Mouse (Mus musculus) gonadal fat pad, adult 2 months (tissue): Measurements from ENCODE around the gene Gm14391. TPM values are rescaled to one million over a fixed set of nuclear protein-coding genes. Genes with fewer than 3 reads are reported as not detected.
"Not testable (repeated sequence)": the region's sequence is repeated elsewhere in the genome, so short reads cannot be mapped to it uniquely, and the experiment has no call there.

Experiments
- DNase-seq: peaks from one replicate; pipeline ENCODE4 v3.0.0-alpha.2; 2012; ENCODE audit warnings: low read depth
- polyA plus RNA-seq: library from polyadenylated mRNA; depleted of rRNA; stranded (reverse); fragments of >200 nt; gene quantifications from 2 replicates; pipeline ENCODE4 v1.2.3, GENCODE M21; 2012; rRNA removed

The Gm14391 gene
- 7.9 and 15.2 TPM in 2 replicates for polyA plus RNA-seq

DNA sequence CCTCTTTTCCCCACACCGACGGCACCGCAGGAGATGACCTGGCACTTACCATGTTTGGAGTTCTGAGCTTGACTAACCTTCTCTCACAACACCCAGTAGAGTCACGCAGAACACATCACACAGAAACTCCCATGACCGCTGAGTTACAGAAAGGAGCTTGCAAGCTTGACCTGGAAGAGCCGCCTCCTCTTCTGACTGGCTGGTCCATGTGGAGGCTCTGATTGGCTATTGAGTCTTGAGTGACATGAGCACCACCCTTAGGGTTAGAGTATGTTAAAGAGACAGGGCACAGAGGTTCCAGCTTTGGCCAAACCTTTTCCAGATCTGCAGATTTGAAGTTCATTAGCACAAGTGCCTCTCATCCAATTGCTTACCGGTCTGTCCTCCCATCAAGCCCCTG, at the start of gene Gm14391:
TSS of gene Gm14391 (minus strand) at position 186 of the 400 bp plus-strand sequence.
- not testable (repeated sequence) for DNase-seq

GRCm38 (mm10) chr2:175179008-175179407, 27.7 kb downstream of the Gm14391 start:
- DNase-seq: not testable (repeated sequence)

DNA sequence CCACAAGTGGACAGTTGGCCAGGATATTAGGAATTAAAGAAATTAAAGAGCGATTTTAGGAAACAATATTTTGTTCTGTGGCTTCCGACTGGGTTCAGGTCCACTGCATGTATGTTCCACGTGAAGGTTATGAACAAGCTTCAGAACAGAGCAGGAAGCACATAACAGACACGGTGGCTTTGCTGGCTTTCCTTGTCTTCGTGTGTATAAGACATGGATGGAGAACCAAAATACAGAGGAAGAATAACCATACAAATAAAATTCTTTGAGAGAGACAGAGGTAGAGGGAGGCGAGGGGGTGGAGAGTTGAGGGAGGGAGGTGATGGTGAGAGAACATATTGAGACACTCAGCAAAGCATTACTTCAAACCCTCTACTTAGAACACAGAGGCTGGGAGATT, 30.4 kb downstream of the Gm14391 start:
- DNase-seq: no peak

DNA sequence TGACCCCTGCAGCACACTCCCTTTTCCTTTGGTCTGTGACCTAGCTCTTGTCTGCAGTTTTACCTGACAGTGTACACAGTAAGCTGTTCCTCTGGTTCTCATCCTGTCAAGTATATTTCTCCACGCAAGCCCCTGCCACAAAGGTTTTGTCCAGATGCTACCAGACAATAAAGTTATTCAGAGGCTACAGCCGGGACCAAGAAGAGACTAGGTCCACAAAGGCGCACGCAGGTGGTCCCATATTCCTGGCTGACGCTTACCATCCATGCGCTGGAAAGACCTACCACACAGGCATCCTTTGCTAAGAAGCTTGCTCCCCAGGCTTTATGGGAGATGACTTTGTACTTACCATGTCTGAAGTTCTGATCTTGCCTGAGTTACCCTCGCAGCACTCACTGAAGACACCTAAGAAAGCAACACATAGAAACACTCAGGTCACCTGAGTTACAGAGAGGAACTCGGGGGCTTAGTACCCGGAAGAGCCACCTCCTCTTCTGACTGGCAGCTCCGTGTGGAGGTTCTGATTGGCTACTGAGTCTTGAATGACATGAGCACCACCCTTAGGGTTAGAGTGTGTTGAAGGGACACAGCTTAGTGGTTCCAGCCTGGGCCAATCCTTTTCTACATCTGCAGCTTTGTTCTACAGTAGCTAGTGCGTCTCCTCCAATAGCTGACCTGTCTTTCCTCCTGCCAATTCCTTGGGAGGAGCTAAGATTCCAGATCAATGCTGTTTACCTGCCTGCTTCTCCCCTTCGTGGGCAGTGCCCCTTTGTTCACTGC, 31.1 kb downstream of the Gm14391 start, which contains the start of gene Gm14443:
TSS of gene Gm14443 (minus strand) at position 471 of the 780 bp plus-strand sequence.
- not testable (repeated sequence) for DNase-seq

DNA sequence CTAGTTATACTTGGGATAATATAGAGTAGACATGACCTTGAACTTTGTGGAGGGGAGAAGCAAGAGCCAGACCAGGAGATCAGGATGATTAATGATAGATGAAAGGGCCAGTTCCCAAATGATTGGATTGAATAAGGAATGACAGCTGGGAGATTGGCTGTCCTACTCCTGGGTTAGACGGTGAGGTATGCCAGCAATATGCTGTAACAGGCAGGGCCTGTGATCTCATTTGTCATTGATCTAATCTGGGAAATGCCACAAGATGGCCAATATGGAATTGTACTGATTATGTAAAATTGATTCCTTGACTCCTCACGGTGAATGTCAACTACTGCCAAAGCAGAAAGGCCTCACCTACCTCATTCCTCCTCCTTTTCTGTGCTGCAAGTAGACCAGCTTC, 32.7 kb downstream of the Gm14391 start:
- not testable (repeated sequence) for DNase-seq

DNA sequence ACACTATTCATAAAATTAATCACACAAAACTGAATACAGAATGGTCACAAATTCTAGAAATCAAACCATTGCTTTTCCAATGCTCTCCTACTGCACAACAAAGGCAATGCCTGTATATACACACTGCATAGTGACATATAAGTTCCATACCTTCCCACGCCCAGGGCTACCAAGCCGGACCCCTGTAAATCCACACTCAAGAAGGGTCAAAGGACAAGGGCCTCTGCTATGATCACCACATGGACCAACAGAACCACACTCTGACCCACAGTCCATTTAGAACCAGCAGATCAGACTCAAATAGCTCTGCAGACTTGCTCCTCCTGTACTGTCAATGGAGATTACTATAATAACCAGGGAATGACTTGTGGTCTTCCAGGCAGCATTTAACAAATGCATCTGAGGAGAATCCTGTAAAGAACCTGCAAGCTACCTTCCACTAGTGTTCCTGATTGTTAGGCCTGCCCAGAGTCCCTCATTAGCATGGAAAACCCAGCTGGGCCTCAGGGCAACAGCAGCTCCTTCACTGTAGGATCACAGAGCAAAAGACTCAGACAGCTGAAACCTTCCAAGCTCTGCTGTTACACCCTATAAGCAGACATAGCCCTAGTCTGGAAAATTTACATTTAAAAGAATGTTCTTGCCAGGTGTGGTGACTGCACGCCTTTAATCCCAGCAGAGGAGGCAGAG, 33.7 kb downstream of the Gm14391 start:
- not testable (repeated sequence) for DNase-seq

- no peak for DNase-seq
These were observed 34.6 kb downstream of the Gm14391 start for GRCm38 (mm10) chr2:175172123-175172522.

- DNase-seq: not testable (repeated sequence)
These were observed 39.8 kb downstream of the Gm14391 start for GRCm38 (mm10) chr2:175166870-175167269.

DNA sequence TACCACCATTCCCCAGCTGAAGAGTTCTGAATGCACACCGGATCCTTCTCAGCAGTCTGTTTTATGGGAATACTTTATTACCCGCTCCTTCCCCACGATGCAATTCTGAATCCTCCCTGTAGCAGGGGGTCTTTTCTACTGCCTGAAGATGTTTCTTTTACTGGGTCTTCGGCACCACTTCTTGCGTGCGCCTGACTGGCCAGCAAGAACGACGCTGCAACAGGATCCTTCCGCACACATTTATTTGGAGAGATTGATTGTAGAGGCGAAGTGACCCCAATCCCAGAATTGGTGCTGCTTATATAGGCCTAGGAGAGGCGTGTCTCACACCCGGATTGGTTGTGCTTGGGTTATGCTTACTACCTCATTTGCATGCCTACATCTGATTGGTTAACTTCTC, 41.6 kb downstream of the Gm14391 start:
- DNase-seq: not testable (repeated sequence)

GRCm38 (mm10) chr2:175161438-175161837, 45.3 kb downstream of the Gm14391 start:
- DNase-seq: not testable (repeated sequence)

DNA sequence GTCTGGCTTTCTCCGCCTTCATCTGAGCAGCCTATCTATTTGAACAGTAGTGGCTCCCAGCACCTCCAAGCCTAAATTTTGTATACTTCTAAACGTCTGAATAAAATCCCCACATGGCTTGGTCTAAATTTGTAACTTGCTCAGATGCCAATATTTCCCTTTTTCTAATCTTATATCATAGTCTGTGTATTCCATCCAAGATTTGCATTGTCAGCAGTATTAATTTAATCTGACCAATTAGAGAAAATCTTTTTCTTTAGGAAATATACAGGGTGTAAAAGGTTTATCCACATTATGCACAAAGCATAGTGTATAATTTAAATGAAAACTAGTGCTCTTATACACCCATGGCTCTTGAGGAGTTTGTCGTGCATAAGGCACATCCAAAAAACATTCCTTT, 48.1 kb downstream of the Gm14391 start:
- DNase-seq: no peak

DNA sequence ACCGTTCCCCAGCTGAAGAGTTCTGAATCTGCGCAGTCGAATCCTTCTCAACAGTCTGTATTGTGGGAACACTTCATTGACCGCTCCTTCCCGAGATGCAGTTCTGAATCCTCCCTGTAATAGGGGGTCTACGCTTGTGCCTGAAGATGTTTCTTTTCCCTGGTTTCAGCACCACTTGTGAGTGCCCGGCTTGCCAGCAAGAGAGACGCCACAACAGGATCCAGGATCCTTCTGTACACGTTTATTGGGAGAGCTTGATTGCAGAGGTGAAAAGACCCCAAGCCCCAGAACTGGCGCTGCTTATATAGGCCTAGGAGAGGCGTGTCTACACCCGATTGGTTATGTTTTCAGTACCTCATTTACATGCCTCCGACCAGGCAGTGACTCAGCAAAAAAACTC, 50.0 kb downstream of the Gm14391 start:
- no peak for DNase-seq

GRCm38 (mm10) chr2:175141993-175142295, 64.8 kb downstream of the Gm14391 start, which contains the start of gene Gm14399:
Gene Gm14399 (minus strand): TSS chr2:175142012.
- not testable (repeated sequence) for DNase-seq

DNA sequence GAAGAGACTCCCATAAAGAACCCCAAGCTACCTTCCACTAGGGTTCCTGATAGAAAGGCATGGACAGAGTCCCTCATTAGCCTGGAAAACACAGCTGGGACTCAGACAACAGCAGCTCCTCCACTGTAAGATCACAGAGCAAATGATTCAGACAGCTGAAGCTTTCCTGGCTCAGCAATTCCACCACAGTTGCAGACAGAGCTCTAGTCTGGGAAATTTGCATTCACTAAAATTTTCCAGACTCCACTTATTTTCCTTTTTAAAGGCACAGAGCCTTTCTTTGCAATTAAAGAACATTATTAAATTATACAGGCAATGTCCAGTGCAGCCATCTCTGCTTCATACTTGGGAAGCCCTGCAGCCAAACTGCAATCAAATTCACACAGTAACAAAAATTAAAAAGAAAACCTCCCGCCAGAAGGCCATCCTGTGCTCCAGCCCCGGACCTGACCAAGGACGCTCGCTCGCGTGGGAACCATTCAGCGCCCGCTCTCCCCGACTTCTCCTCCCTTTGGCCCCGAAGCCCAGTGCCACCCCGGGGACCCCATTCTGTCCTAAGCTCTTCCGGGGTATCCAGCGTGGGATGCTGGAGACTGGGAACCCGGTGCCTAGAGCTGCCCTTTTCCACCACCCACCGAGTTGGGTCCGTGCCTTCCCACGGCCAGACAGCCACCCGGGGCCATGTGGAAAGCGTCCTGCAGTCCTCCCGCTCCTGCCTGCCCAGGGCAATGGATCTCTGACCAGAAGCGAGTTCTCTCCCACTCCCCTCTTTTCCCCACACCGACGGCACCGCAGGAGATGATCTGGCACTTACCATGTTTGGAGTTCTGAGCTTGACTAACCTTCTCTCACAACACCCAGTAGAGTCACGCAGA, 65.4 kb downstream of the Gm14391 start:
- not testable (repeated sequence) for DNase-seq

Other genes with a start within 250 kb of the Gm14391 start
- not detected in 2 replicates for gene Gm14444, start 196.7 kb downstream of the Gm14391 start, polyA plus RNA-seq
- not detected in 2 replicates for gene Gm14393, start 139.1 kb downstream of the Gm14391 start, polyA plus RNA-seq
- gene Gm14399, start 64.9 kb downstream of the Gm14391 start, polyA plus RNA-seq: 2.0 and 2.1 TPM in 2 replicates
- gene Gm14443, start 31.0 kb downstream of the Gm14391 start, polyA plus RNA-seq: 0.11 and 0.31 TPM in 2 replicates
- gene Gm14440, start 68.2 kb upstream of the Gm14391 start, polyA plus RNA-seq: not detected in 2 replicates
- 2.6 and 2.7 TPM in 2 replicates for gene Gm4631, start 131.3 kb upstream of the Gm14391 start, polyA plus RNA-seq
- 1.8 and 2.9 TPM in 2 replicates for gene Zfp968, start 165.5 kb upstream of the Gm14391 start, polyA plus RNA-seq
- 6.9 and 7.9 TPM in 2 replicates for gene Gm4724, start 228.9 kb upstream of the Gm14391 start, polyA plus RNA-seq